Mouse (Mus musculus) erythroblast, adult 5-6 weeks (primary cell): ENCODE results near the gene Teddm2. TPM values are rescaled to one million over a fixed set of nuclear protein-coding genes. Genes with fewer than 3 reads are reported as not detected.

ENCODE experiments used
- ATAC-seq: replicated peaks from 2 replicates; pipeline ENCODE4 v1.8.0; 2016; ENCODE audit warnings: moderate number of reproducible peaks, mild to moderate bottlenecking, moderate TSS enrichment, inconsistent platforms; ENCODE audit not compliant: poor library complexity, low FRiP score, severe bottlenecking
- total RNA-seq, 2 experiments: library from RNA; stranded (forward) in 1 of 2; stranded (reverse) in 1 of 2; fragments of 150-400 nt in 1 of 2; fragments of 200-764, 138-1000 nt in 1 of 2; gene quantifications; 2 replicates each; pipeline versions ENCODE4 v1.2.3 to v1.2.4; 2015 to 2017; ENCODE audit warnings: low replicate concordance in 2 of 2

The Teddm2 gene
- total RNA-seq, 2 experiments from 2014 or later, result 4.4 to 4.6 TPM

DNA sequence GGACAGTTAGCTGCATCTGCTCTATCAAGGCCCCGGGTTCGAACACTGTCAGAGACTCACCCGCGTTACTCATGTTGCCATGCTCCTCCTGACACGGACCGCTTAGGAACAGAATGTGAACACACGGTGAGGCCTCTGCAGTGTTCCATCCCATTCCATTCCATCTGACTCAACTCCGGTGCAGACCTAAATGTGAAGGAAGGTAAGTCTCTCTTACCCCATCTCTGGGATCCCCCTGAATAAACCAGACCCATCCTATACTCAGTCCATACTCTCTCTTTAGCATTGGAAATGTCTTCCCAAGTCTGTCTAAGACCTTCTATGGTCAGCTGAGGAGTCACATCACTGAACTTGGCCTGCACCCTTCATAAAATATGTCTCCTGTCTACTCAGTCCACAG, 56.0 kb downstream of the Teddm2 start, which contains the start of gene Rgsl1:
Gene Rgsl1, minus strand, starts transcription at position 101 of the 400 bp plus-strand sequence.
- ATAC-seq, result no peak

DNA sequence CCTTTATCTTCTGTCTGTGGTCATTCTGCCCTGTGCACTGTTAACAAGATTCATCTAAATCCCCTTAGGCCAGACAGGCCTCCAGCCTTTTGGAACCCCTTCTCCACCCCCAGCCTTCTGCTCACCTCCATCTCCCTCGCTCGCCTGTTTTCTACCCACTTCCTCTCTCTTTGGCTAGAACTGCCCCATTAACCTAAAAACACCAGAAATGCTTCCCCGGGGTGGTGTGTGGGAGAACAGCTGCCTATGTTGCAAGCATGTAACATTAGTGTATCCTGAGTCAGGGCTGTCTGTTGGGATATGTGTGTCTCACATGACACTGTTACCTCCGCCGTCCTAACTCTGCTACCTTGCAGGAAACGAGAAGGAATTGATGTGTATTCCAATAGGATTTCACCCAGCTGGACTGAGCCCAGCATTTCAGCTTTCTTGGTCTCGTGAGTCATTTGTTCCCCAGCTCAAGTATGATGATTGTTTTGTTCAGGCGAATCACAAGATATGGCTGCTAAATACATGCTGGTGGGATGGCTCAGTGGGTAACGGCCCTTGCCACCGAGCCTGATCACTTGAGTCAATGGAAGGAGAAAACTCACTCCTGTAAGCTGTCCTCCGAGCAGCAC, 57.8 kb downstream of the Teddm2 start:
- no peak for ATAC-seq

GRCm38 (mm10) chr1:153836036-153836435, 64.0 kb downstream of the Teddm2 start:
- ATAC-seq, result no peak

- no peak for ATAC-seq
Measured at GRCm38 (mm10) chr1:153830746-153831145, 69.3 kb downstream of the Teddm2 start.

DNA sequence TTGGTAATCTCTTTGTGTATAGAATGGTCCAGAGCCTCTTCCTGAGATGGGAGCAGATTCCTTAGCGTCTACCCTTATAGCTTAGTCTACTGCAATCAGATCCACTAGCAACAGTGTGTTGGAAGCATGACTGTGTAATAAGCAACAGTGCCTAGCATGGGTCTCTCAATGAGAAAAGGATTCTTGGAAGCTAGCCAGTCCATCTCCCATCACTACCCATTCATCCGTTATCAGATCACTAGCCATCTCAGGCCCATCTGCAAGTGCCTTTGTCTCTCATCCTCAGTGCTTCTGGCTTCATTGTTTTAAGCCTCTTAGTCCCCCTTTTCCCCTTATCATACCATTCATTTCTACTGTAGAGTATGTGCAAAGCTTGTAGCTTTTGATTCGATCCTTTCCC, 79.8 kb downstream of the Teddm2 start:
- ATAC-seq, result no peak

GRCm38 (mm10) chr1:153814278-153814677, 85.8 kb downstream of the Teddm2 start:
- no peak for ATAC-seq

GRCm38 (mm10) chr1:153807390-153807993, 92.5 kb downstream of the Teddm2 start:
- ATAC-seq, result peak; percentile 49; the same call in 1 of the 2 replicates

DNA sequence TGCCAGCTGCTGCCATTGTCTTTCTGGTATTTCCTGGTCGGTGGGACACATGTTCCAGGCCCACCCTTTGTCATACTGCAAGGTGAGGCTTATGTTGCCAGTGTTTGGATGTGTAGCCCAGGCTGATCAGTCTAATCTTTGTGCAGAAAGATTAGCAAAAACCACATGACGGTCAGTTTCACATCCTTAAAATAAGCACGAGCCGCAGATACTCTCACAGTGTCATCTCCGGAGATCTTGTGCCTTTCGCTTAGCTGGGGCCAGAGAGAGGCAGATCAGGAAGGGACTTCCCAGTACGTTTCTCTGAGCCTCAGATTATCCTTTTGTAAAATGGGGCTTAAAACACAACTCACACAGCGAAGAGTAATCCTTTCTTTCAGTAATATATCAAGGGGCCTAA, 96.5 kb downstream of the Teddm2 start:
- no peak for ATAC-seq

- ATAC-seq, result no peak
Measured at GRCm38 (mm10) chr1:153802691-153803090, 97.3 kb downstream of the Teddm2 start.

Other genes with a start within 250 kb of the Teddm2 start
- not detected in 2 replicates for gene Rgs8, start 247.2 kb downstream of the Teddm2 start, total RNA-seq (2015; ENCODE audit: low replicate concordance)
- gene Rgs8, start 247.2 kb downstream of the Teddm2 start, total RNA-seq (2017; ENCODE audit: low replicate concordance), result not detected in 2 replicates
- gene Rgs16, start 159.9 kb downstream of the Teddm2 start, total RNA-seq (2015; ENCODE audit: low replicate concordance), result not detected in 2 replicates
- gene Rgs16, start 159.9 kb downstream of the Teddm2 start, total RNA-seq (2017; ENCODE audit: low replicate concordance), result 0.56 TPM in 1 of 2 replicates, not detected in the other
- gene Rnasel, start 150.8 kb downstream of the Teddm2 start, total RNA-seq (2015; ENCODE audit: low replicate concordance), result 171 and 180 TPM in 2 replicates
- gene Rnasel, start 150.8 kb downstream of the Teddm2 start, total RNA-seq (2017; ENCODE audit: low replicate concordance), result 259 and 394 TPM in 2 replicates
- not detected in 2 replicates for gene Rgsl1, start 56.1 kb downstream of the Teddm2 start, total RNA-seq (2015; ENCODE audit: low replicate concordance)
- not detected in 2 replicates for gene Rgsl1, start 56.1 kb downstream of the Teddm2 start, total RNA-seq (2017; ENCODE audit: low replicate concordance)
- not detected in 2 replicates for gene Teddm1b, start 25.9 kb downstream of the Teddm2 start, total RNA-seq (2015; ENCODE audit: low replicate concordance)
- gene Teddm1b, start 25.9 kb downstream of the Teddm2 start, total RNA-seq (2017; ENCODE audit: low replicate concordance), result not detected in 2 replicates
- gene Teddm1a, start 8.5 kb downstream of the Teddm2 start, total RNA-seq (2015; ENCODE audit: low replicate concordance), result not detected in 2 replicates
- not detected in 2 replicates for gene Teddm1a, start 8.5 kb downstream of the Teddm2 start, total RNA-seq (2017; ENCODE audit: low replicate concordance)
- 121 and 129 TPM in 2 replicates for gene Glul, start 284 bp downstream of the Teddm2 start, total RNA-seq (2015; ENCODE audit: low replicate concordance)
- 206 and 340 TPM in 2 replicates for gene Glul, start 284 bp downstream of the Teddm2 start, total RNA-seq (2017; ENCODE audit: low replicate concordance)